Mouse (Mus musculus) C2C12 (cell line): ENCODE measurements at regions not wholly inside any gene's neighbourhood (a gene's known extent, or its start where the extent isn't known, plus 50 kb on each side); places are given as distances from the start of the nearest gene placed in this dataset.

Experiments
- H3K27me3 ChIP-seq: one replicate; pipeline ENCODE4 v1.6.1; 2011; ENCODE audit not compliant: control insufficient read depth, insufficient read depth, insufficient read length
- H3K36me3 ChIP-seq: one replicate; pipeline ENCODE4 v1.6.1; 2011; ENCODE audit not compliant: control insufficient read depth, insufficient read depth
- H3K4me3 ChIP-seq: one replicate; pipeline ENCODE4 v1.5.1; 2011; ENCODE audit warnings: mild to moderate bottlenecking, control low read depth; ENCODE audit not compliant: poor library complexity, insufficient read depth, severe bottlenecking
- H3K79me2 ChIP-seq: one replicate; pipeline ENCODE4 v1.6.1; 2011; ENCODE audit not compliant: control insufficient read depth, insufficient read depth
- H3K79me3 ChIP-seq: one replicate; pipeline ENCODE4 v1.6.1; 2011; ENCODE audit warnings: low read depth, control low read depth
- H3ac ChIP-seq: one replicate; pipeline ENCODE3; 2011; ENCODE audit warnings: low read depth; ENCODE audit not compliant: control insufficient read depth, insufficient read length
- CEBPB ChIP-seq: IDR thresholded peaks from one replicate; pipeline ENCODE4 v1.6.1; 2011; ENCODE audit warnings: low read depth, mild to moderate bottlenecking, control low read depth, moderate library complexity
- CTCF ChIP-seq: IDR thresholded peaks from one replicate; pipeline ENCODE4 v1.5.1; 2011; ENCODE audit not compliant: control insufficient read depth, insufficient read depth, insufficient read length
- FOSL1 ChIP-seq: IDR thresholded peaks from one replicate; pipeline ENCODE4 v1.8.0; 2011; ENCODE audit warnings: mild to moderate bottlenecking, low read length; ENCODE audit not compliant: poor library complexity, insufficient read depth, severe bottlenecking
- MAX ChIP-seq: IDR thresholded peaks from one replicate; pipeline ENCODE4 v1.6.1; 2011; ENCODE audit warnings: mild to moderate bottlenecking, control low read depth
- MYOD1 ChIP-seq: IDR thresholded peaks from one replicate; pipeline ENCODE4 v1.6.1; 2011; ENCODE audit warnings: low read depth; ENCODE audit not compliant: control insufficient read depth, insufficient read length
- MYOG ChIP-seq: IDR thresholded peaks from one replicate; pipeline ENCODE4 v1.6.1; 2011; ENCODE audit not compliant: control insufficient read depth, insufficient read length; ENCODE audit errors: extremely low read depth
- USF1 ChIP-seq: IDR thresholded peaks from one replicate; pipeline ENCODE4 v1.6.1; 2011; ENCODE audit warnings: low read depth, mild to moderate bottlenecking, control low read depth, moderate library complexity

- Histone ChIP-seq H3K79me3 (no peaks in the 10 kb centered on the region), H3K36me3 (no peaks in the 10 kb centered on the region), H3K4me3 (no peak overlapping the region), H3ac (no peak overlapping the region), H3K27me3 (no peaks in the 10 kb centered on the region), H3K79me2 (no peaks in the 10 kb centered on the region)
- TF ChIP-seq CTCF (peak; percentile 12), CEBPB (no peak), MAX (peak; percentile 36)
These were observed 76.0 kb upstream of the Ccn6 start for GRCm38 (mm10) chr10:39239498-39240177.

GRCm38 (mm10) chr10:39238596-39238995, 75.0 kb upstream of the Ccn6 start:
- Histone ChIP-seq H3K27me3 (no peaks in the 10 kb centered on the region), H3K4me3 (no peak overlapping the region), H3K79me3 (no peaks in the 10 kb centered on the region), H3ac (no peak overlapping the region), H3K79me2 (no peaks in the 10 kb centered on the region), H3K36me3 (no peaks in the 10 kb centered on the region)
- TF ChIP-seq MYOD1 (no peak), CEBPB (no peak), CTCF (no peak), MAX (no peak), MYOG (no peak), USF1 (no peak)

GRCm38 (mm10) chr10:39237549-39237948, 74.0 kb upstream of the Ccn6 start:
- Histone ChIP-seq H3ac (no peak overlapping the region), H3K27me3 (no peaks in the 10 kb centered on the region), H3K36me3 (no peaks in the 10 kb centered on the region), H3K79me2 (no peaks in the 10 kb centered on the region), H3K4me3 (no peak overlapping the region), H3K79me3 (no peaks in the 10 kb centered on the region)
- TF ChIP-seq CEBPB, result no peak
- TF ChIP-seq MAX, result no peak
- TF ChIP-seq FOSL1, result no peak
- no peak for TF ChIP-seq CTCF
- TF ChIP-seq MYOG, result no peak

GRCm38 (mm10) chr10:39233926-39234450, 70.4 kb upstream of the Ccn6 start:
- Histone ChIP-seq H3K79me2 (no peaks in the 10 kb centered on the region), H3ac (no peak overlapping the region), H3K79me3 (no peaks in the 10 kb centered on the region), H3K4me3 (no peak overlapping the region), H3K27me3 (no peaks in the 10 kb centered on the region), H3K36me3 (no peaks in the 10 kb centered on the region)
- TF ChIP-seq MYOG (no peak), CEBPB (no peak), USF1 (no peak), FOSL1 (no peak), CTCF (no peak), MYOD1 (no peak), MAX (no peak)

GRCm38 (mm10) chr10:39233191-39233590, 69.6 kb upstream of the Ccn6 start:
- no peaks in the 10 kb centered on the region for H3K79me2 ChIP-seq
- no peak overlapping the region for H3K4me3 ChIP-seq
- H3ac ChIP-seq, result no peak overlapping the region
- H3K36me3 ChIP-seq, result no peaks in the 10 kb centered on the region
- H3K27me3 ChIP-seq, result no peaks in the 10 kb centered on the region
- no peaks in the 10 kb centered on the region for H3K79me3 ChIP-seq
- no peak for TF ChIP-seq FOSL1
- TF ChIP-seq MYOD1, result no peak
- no peak for TF ChIP-seq CTCF
- TF ChIP-seq USF1, result no peak
- TF ChIP-seq MAX, result no peak
- TF ChIP-seq CEBPB, result no peak
- no peak for TF ChIP-seq MYOG
